Mouse (Mus musculus): Measurements from ENCODE around the gene Tnfrsf12a.

Gene Tnfrsf12a

DNA sequence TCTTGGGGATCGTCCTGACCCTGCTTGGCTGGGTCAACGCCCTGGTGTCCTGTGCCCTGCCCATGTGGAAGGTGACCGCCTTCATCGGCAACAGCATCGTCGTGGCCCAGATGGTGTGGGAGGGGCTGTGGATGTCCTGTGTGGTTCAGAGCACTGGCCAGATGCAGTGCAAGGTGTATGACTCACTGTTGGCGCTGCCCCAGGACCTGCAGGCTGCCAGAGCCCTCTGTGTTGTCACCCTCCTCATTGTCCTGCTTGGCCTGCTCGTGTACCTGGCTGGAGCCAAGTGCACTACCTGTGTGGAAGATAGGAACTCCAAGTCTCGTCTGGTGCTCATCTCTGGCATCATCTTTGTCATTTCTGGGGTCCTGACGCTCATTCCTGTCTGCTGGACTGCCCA, 3.8 kb upstream of the Tnfrsf12a start:
- no peak for DNase-seq (ENCODE audit: extremely low spot score, low read depth, low spot score)

DNA sequence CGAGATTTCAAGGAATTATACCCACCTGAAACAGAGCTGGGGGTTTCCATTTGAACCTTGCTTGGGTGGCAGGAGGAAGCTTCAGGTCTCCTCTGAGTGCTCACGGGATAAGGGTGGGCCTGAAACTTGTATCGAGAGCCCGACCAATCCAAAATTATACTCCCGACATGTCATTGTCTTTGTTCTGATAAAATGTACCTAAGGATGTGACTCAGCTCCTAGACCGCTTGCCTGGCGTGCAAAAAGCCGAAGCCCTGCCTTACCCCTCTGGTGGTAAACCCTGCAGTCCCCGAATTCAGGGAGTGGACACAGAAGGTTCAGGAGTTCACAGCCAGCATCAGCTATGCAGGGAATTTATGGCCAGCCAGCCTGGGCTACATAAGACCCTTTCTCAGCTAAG, 3.1 kb upstream of the Tnfrsf12a start:
- no peak for DNase-seq (ENCODE audit: extremely low spot score, low read depth, low spot score)

DNA sequence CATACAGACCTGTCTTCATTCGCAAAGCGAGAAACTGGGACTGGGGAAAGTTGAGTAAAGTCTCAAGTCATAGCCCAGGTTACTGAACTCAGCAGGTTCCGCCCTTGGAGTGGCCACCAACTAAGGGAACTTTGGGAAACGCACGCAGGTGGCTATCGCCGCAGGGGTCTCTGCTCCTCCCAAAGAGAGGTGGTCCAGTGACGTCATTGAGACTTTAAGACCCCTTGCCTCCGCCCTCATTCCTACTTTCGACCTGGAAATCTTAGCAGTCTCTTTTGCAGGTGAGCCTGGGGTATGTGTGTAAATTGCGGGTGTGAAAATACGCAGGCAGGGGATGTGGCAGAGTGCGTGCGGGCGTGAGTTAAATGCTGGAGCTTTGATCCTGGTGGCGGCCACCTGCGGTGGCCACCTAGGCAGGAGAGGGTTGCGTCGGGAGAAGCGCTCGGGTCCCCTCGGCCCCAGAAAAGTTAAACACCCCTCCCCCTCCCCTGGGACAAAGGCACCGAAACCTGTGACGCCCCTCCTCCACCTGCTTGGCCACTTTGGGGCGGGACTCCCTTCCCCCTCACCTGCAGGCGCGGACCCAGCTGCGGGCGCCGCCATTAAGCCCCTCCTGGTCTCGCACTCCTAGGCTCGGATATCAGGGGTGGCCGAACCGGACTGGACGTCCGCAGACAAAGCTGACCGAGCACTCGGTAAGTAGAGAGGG, 2.0 kb upstream of the Tnfrsf12a start, which contains the start of gene Cldn6:
Gene Cldn6 (plus strand): TSS at position 123 of the 709 bp plus-strand sequence.
- no peak for DNase-seq (ENCODE audit: extremely low spot score, low read depth, low spot score)

DNA sequence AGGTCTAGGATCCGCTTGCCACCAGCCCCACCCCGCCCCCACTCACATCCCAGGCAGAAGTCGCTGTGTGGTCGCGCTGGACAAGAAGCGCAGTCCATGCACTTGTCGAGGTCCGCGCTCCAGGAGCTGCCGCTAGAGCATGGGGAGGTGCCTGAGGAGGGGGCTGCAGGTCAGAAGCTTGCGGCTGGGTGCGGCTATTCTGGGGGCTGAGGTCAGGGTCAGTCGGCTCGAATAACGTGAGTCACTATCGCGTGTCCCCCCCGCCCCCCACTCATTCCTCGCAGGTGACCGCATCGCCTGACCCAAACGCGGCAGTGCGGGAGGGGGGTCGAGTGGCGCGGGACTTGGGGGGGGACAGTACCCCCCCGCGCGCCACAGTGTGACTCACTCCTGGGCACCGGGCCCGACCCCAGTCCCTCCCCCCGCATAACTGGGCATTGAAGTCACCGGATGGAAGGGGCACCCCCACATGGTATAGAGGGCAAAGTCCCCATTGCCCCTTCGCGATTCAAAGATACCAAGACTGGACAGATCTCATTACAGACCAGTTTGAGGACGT, 716 bp downstream of the Tnfrsf12a start:
- no peak for DNase-seq (ENCODE audit: extremely low spot score, low read depth, low spot score)

DNA sequence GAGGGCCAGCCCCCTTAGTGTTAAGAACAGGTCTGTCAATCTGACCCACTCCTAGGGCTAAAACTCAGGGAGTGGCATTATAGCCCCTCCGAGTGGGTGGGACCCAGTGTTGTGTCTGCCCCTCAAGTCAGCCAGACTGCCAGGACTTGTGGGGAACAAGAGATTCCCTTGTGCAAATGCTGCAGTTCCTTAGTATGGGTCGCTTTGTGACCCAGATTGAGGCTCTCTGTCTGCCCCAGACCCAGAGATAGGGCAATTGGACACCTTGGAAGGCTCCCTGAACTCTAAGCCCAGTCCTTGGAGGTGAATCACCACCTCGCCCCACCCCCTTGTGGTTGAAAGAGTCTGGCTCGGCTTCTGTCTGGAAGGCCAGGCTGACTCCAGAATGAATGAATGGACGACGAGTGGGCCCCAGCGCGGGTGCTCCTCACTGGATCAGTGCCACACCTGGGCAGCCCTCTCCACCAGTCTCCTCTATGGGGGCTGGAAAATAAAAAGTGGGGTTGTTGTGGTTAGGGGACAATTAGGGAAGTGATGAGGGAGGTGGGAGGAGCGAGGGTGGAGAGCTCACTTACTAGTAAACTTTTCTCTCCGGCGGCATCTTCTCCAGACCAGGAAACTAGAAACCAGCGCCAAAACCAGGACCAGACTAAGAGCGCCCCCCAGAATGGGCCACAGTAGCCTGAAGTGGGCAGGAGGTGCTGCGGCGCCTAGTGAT, 1.5 kb downstream of the Tnfrsf12a start:
- DNase-seq (ENCODE audit: extremely low spot score, low read depth, low spot score): no peak

DNA sequence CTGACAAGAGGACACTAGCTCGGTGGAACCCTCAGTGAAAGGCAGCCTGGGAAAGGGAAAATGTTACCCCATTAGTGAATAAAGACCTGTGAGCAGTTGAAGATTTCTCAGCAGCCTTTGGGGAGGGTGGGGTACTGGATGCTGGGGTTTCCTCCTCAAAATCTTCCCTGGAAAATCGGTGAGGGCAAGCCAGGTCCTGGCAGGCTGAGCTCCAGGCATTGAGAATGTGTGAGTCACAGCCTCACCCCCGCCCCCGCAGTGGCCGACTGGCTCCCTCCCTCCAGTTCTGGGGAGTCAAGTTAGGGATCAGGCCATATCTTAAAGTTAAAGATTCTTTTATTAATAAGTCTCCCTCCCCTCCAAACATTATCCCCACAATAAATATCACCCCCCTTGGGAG, 2.1 kb downstream of the Tnfrsf12a start:
- no peak for DNase-seq (ENCODE audit: extremely low spot score, low read depth, low spot score)

DNA sequence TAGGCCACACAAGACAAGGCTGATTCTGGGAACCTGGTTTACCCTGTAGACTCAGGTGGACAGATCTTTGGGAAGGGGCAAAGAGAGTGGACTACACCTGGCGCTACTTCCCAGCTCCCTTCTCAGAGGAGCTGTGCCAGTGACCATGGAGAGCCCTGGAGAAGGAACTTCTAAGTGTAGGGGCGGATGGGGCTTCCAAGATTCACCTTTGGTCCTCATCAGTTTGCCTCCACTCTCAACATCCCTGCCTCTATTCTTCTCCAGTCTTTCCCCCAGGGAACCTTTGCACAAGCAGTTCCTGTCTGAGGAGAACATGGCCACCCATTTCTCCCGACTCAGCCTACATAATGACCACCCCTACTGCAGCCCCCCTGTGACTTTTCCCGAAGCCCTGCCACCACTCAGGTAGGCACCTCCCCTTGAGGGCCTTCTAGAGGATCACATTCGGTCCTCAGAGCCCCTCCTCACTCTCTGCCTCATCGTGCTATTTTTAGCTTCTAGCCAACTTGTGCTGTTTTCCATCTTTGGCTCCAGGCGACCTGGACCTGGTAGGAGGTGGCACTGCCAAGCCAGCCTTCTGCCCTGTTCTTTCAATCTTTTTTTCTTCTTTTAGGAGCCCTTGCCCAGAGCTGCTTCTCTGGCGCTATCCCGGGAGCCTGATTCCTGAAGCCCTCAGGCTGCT, 2.9 kb downstream of the Tnfrsf12a start:
- DNase-seq (ENCODE audit: extremely low spot score, low read depth, low spot score): no peak

DNA sequence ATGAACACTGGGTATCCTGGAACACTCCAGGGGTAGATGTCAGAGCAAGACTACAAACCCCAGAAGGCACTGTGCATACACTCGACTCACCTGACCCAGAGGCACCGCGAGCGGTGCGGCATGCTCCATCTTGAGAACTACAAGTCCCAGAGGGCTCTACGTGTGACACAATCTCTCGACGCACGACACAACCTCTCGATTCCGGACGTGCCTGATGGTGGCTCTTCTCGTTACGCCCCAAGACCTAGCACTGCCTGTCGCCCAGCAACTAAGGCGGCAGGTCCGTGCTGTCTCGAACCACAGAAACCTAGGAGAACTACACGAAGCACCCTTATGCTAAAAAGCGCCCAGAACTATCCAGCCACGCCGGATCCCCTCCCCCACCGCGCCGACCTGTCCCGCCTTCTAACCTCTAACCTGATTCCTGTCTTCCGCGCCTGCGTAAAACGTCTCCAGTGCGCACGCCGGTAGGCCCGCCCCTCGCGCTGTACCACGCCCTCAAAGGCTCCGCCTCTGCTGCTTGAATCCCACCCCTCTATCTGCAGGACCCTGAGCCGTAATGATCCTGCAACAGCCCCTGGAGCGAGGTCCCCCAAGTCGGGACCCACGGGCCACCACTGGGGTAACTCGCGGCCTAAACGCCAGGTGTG, 3.7 kb downstream of the Tnfrsf12a start, which contains the start of the genes Hcfc1r1 and Thoc6:
Gene Hcfc1r1 (plus strand): TSS at position 173 of the 650 bp plus-strand sequence.
Gene Thoc6 (minus strand): TSS at position 459 of the 650 bp plus-strand sequence.
- peak; percentile 93 for DNase-seq (ENCODE audit: extremely low spot score, low read depth, low spot score)

DNA sequence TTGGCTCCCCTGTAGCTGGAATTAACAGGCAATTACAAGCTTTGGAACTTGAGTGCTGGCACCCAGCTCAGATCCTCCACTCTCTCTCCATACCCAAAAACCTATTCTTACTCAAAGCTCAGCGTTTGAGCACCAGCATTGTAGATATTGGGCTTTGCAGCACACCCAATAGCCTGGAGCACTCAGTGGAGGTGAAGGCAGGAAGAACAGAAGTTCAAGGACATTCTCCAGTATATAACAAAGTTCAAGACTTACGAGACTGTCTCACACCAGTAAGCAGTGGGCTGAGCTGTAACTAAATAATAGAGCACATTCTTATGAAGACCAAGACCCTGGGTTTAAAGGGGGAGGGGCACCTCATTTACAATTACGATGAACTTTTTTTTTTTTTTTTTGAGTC, 4.5 kb downstream of the Tnfrsf12a start:
- DNase-seq (ENCODE audit: extremely low spot score, low read depth, low spot score): no peak

DNA sequence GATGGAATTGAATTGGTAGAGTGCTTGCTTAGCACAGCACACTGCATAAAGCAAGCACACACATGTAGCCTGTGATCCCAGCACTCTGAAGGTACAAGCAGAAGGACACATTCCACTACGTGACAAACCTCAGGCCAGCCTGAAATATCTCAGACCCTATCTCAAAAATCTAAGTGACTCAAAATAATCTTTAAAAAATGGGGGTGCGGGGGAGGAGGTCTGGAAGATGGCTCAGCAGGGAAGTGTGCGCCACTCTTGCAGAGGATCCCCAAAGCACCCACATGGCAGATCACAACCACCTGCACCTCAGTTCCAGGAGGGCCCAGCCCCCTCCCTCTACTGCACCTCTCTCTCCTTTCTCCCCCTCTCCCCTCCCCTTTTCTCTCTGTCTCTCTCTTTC, 5.7 kb downstream of the Tnfrsf12a start:
- no peak for DNase-seq (ENCODE audit: extremely low spot score, low read depth, low spot score)

DNA sequence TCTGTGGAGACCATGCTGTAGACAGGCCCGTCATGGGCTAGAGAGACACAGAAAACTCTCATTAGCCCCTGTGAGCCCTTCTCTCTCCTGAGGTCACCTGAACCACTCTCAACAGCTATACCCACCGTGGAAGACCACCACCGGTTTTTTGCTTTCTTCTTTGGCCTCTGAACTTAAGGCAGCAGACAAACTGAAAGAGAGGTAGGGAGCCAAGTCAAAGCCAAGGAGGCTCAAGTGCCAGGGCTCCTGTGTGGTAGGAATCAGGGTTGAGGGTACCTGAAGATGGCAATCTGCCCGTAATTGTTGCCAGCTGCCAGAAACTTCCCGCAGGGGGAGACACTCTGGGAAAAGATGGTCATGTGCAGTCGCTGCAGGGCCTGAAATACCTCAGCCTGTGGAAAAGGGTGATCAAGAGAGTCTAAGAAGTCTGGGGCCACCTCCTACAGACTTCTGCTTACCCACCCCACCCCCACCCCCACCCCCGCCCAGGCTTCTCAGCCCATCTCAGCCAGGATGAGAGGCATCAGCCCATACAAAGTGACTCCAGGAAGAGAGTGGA, 6.7 kb downstream of the Tnfrsf12a start:
- no peak for DNase-seq (ENCODE audit: extremely low spot score, low read depth, low spot score)

DNA sequence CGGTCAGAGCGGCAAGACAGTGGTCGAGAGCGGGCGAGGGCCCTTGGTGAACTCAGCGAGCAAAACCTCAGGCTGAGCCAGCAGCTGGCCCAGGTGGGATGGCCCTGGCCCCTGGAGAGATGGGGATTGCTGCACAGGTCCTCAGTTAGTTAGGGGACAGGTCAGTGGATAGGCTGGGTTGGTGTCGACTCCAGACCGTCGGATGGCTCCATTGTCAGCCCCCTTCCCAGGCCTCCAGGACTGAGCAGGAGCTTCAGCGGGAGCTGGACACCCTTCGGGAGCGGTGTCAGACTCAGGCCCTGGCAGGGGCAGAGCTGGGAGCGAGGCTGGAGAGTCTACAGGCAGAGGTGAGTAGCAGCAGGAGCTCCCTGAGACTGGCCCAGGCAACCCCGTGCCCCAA, 11.8 kb downstream of the Tnfrsf12a start:
- no peak for DNase-seq (ENCODE audit: extremely low spot score, low read depth, low spot score)

DNA sequence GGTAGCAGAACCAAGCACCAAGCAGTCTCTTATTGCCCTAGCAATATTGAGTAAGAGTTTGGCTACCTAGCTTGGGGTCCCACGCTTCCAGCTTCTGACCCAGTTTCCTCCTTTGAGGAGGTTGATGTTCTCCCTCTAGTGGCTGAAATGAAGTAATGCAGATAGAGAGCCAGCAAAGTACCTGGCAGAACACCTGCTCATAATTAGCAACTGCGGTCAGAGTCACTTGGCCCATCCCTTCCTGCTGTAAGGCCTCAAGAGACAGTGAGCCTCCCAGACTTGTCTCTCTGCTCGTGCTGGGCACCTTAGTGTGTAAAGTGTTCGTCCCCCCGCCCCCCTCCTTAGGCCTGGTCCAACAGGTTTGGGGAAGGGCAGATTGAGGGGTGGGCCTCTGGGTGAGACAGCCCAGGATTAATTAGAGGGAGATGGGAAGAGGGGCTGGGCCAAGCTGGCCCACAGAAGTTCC, 12.7 kb downstream of the Tnfrsf12a start:
- peak; percentile 72 for DNase-seq (ENCODE audit: extremely low spot score, low read depth, low spot score)

DNA sequence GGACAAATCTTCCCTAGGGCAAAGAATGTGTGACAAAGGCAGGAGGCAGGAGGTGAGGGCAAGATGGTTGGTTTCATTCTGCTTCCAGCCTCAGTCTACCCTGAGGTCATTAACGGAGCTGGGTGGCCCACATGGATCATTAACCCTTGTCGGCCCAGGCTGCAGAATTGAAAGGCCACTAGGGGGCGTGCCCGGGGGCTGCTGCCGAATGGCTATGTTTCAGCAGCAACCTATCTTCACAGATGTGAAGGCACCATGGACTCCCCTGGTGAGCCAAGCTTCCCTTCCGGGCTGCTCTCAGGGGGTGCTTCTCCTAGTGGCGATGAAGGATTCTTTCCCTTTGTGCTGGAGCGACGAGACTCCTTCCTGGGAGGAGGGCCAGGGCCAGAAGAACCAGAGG, 15.7 kb downstream of the Tnfrsf12a start:
- DNase-seq (ENCODE audit: extremely low spot score, low read depth, low spot score): no peak

DNA sequence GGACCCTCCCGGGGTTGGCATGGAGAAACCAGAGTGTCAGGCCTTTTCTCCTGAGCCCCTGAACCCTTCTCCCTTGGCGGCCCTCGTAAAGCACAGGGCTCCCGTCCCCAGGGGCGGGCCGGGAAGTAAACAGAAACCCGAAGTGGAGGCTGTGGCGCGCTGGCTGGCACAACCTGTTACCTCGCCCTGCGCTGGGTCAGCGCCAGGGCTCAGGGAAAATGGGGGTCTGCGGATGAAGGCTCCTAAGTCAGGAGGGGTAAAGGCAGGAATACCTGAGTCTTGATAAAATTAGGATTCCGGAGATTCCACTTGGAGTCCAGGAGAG, 16.4 kb downstream of the Tnfrsf12a start:
- no peak for DNase-seq (ENCODE audit: extremely low spot score, low read depth, low spot score)

DNA sequence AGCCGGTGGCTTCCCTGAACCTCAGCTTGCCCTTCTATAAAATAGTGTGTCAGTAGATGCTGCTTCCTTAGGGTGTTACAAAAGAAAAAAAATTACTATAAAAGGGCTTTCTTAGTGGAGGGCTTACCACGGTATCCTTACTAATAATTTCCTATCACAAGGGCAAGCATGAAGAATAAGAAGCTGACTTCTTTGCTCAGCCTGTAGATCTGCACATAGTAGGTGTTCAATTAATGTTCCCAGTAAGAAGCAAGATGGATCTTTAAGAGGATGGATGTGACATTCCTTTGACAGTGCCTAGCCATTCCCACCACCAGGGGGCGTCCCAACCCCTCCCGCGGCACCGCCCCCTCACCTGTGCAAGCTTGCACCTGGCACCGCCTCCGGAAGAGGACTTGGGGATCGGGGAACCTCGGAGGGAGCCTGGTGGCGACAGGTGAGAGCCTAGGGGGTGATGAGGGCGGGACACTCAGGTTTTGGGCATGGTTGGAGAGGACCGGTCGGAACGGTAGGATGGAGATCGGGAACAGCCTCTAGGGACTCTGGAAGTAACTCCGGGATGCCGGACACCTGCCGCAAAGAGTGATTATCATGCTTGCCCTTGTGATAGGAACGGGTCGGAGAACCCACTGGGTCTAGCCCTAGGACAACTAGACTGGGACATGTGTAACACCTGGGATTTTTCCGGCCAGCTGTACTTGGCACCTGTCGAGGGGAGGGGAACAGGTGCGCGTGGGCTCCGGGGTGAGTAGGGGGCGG, 17.0 kb downstream of the Tnfrsf12a start, which contains the start of gene Bicdl2:
Gene Bicdl2 (plus strand): TSS at position 390 of the 759 bp plus-strand sequence.
- no peak for DNase-seq (ENCODE audit: extremely low spot score, low read depth, low spot score)

DNA sequence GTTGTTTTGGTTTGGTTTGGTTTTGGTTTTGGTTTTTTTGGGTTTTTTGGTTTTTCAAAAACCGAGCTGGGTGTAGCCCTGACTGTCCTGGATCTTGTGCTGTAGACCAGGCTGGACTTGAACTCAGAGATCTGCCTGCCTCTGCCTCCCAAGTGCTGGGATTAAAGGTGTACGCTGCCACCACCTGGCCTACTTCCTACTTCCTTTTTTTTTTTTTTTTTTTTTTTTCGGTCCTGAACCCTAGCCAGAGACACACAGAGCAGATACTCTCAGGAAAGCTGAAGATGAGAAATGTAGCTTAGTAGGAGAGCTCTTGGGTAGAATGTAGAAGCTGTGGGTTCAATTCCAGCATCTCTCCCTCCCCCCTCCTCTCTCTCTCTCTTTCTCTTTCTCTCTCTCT, 18.8 kb downstream of the Tnfrsf12a start:
- DNase-seq (ENCODE audit: extremely low spot score, low read depth, low spot score): no peak

DNA sequence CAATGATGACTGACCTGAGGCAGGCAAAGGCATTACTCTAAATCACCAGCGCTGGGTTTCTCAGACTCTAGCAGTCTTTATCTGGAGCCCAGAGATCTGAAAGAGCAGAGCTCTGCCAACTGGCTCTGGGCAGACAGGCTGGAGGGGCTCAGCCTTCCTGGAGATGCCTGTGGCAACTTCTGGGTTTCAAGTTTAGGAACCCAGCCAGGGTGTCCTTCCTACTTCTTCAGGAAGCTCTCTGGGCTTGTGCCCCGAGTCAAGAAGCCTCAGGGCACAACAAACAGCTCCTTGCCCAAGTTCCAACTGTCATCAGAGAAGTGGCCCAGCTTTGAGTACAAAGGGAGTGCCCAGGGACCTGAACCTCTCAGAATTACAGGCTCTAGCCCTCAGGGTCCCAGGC, 22.9 kb downstream of the Tnfrsf12a start:
- no peak for DNase-seq (ENCODE audit: extremely low spot score, low read depth, low spot score)

DNA sequence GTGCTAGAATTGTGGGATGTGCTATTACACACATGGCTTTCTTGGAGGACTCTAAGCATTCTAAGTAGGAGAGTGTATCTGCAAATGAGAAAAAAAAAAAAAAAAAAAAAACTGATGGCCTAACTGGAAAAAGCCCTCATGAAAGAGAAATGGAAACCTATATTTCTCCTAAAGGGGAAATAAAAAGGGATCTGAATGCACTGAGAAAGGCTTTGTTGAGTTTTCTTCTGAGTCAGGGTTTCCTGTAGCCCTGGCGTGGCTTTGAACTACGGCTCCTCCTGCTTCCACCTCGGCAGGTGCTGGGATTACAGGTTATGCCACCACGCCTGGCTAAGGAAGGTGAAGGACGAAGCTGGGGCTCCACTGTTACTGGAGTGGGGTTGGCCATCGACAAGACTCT, 23.3 kb downstream of the Tnfrsf12a start:
- no peak for DNase-seq (ENCODE audit: extremely low spot score, low read depth, low spot score)

DNA sequence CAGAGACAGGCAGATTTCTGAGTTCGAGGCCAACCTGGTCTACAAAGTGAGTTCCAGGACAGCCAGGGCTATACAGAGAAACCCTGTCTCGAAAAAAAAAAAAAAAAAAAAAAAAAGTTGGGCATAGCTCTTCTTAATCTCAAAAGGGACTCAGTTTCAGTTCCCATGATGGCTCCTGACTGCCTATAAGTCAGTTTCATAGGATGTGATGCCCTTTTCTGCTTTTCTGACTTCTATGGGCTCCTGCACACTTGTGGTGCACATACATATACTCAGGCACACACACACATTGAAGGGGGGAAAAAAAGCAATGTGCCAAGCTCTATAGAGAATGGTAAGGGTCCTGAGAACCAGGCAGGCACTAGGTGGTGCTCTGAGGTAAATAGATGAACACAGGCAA, 23.9 kb downstream of the Tnfrsf12a start:
- no peak for DNase-seq (ENCODE audit: extremely low spot score, low read depth, low spot score)

All from hindlimb bud, embryonic 11.5 days (tissue).